Comparison of ENCODE assay signal across 21 mouse cellular contexts in the genomic region with DNA sequence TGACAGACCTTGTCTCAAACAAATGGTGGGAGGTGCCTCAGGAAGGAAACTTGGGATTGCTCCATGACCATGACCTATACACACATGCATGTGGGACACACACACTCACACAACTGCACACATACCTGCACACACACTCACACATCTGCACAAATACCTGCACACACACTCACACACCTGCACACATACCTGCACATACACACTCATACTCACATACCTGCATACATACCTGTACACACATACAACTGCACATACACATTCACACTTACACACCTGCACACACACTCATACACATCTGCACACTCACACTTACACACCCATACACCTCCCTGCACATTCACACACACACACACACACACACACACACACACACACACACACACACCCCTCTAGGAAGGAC. TPM values are rescaled to one million over a fixed set of nuclear protein-coding genes. Genes with fewer than 3 reads are reported as not detected.
DNase-seq lines count a peak whose midpoint lies in the region; ATAC-seq lines count a peak whose summit lies in the region.
"Had no signal": no experiment of that assay in that cellular context is flagged by ENCODE, and none has a peak within 500 bp of the region (broad histone marks: within the 10 kb centered on the region; RNA-seq: fewer than 3 reads in every experiment).

No protein-coding gene starts in this region.

- no peaks in the 10 kb centered on the region for H3K36me3 ChIP-seq in forebrain, embryonic 11.5 days (ENCODE audit: control insufficient read depth, insufficient read depth, low read length)
- no peaks in the 10 kb centered on the region for H3K36me3 ChIP-seq in forebrain, embryonic 10.5 days (replicated peaks)
- no peaks in the 10 kb centered on the region for H3K36me3 ChIP-seq in kidney, embryonic 16.5 days (ENCODE audit: insufficient read depth, low read length)
- no peaks in the 10 kb centered on the region for H3K36me3 ChIP-seq in midbrain, embryonic 12.5 days
- H3K36me3 ChIP-seq in midbrain, embryonic 13.5 days = no peaks in the 10 kb centered on the region
- H3K36me3 ChIP-seq in neural tube, embryonic 12.5 days = no peaks in the 10 kb centered on the region
- H3K36me3 ChIP-seq: forebrain, embryonic 12.5 days; forebrain, embryonic 15.5 days; hindbrain, embryonic 10.5 days; hindbrain, embryonic 15.5 days had no signal

- no peak overlapping the region for H3K4me2 ChIP-seq in forebrain, embryonic 11.5 days (ENCODE audit: low read depth, low read length, severe bottlenecking)
- no peak overlapping the region for H3K4me2 ChIP-seq in kidney, embryonic 16.5 days (replicated peaks; ENCODE audit: low read depth, low read length)
- H3K4me2 ChIP-seq in midbrain, embryonic 12.5 days (replicated peaks) = no peak overlapping the region
- no peak overlapping the region for H3K4me2 ChIP-seq in midbrain, embryonic 13.5 days (replicated peaks)
- no peak overlapping the region for H3K4me2 ChIP-seq in neural tube, embryonic 12.5 days (replicated peaks)
- H3K4me2 ChIP-seq: forebrain, embryonic 12.5 days; forebrain, embryonic 15.5 days; heart, embryonic 11.5 days; hindbrain, embryonic 15.5 days had no signal

- H3K4me3 ChIP-seq in forebrain, embryonic 11.5 days (ENCODE audit: low read depth, low read length) = no peak overlapping the region
- H3K4me3 ChIP-seq in forebrain, embryonic 10.5 days = no peak overlapping the region
- no peak overlapping the region for H3K4me3 ChIP-seq in kidney, embryonic 16.5 days (ENCODE audit: low read length)
- H3K4me3 ChIP-seq in midbrain, embryonic 12.5 days = no peak overlapping the region
- no peak overlapping the region for H3K4me3 ChIP-seq in midbrain, embryonic 13.5 days (replicated peaks)
- no peak overlapping the region for H3K4me3 ChIP-seq in neural tube, embryonic 12.5 days
- H3K4me3 ChIP-seq: forebrain, embryonic 12.5 days; forebrain, embryonic 15.5 days; hindbrain, embryonic 10.5 days; hindbrain, embryonic 15.5 days had no signal

- no peaks in the 10 kb centered on the region for H3K27me3 ChIP-seq in forebrain, embryonic 11.5 days (ENCODE audit: control insufficient read depth, insufficient read depth, low read length)
- H3K27me3 ChIP-seq in forebrain, embryonic 10.5 days (ENCODE audit: poor library complexity, severe bottlenecking) = no peaks in the 10 kb centered on the region
- H3K27me3 ChIP-seq in kidney, embryonic 16.5 days (ENCODE audit: insufficient read depth, low read length) = no peaks in the 10 kb centered on the region
- H3K27me3 ChIP-seq in midbrain, embryonic 12.5 days = no peaks in the 10 kb centered on the region
- H3K27me3 ChIP-seq in midbrain, embryonic 13.5 days = no peaks in the 10 kb centered on the region
- H3K27me3 ChIP-seq in neural tube, embryonic 12.5 days (replicated peaks) = no peaks in the 10 kb centered on the region
- H3K27me3 ChIP-seq: forebrain, embryonic 12.5 days; forebrain, embryonic 15.5 days; Patski had no signal

- no peaks in the 10 kb centered on the region for H3K4me1 ChIP-seq in forebrain, embryonic 11.5 days (replicated peaks; ENCODE audit: control insufficient read depth, insufficient read depth, low read length)
- H3K4me1 ChIP-seq in forebrain, embryonic 10.5 days = peaks cover 4% of the 10 kb centered on the region; the same call in 1 of the 2 replicates
- H3K4me1 ChIP-seq in kidney, embryonic 16.5 days (ENCODE audit: insufficient read depth, low read length) = peaks cover 6% of the 10 kb centered on the region; the same call in 1 of the 2 replicates
- H3K4me1 ChIP-seq in midbrain, embryonic 12.5 days = no peaks in the 10 kb centered on the region
- H3K4me1 ChIP-seq in midbrain, embryonic 13.5 days (replicated peaks) = no peaks in the 10 kb centered on the region
- no peaks in the 10 kb centered on the region for H3K4me1 ChIP-seq in neural tube, embryonic 12.5 days
- H3K4me1 ChIP-seq: forebrain, embryonic 12.5 days; forebrain, embryonic 15.5 days; hindbrain, embryonic 15.5 days had no signal

- H3K27ac ChIP-seq in forebrain, embryonic 11.5 days (ENCODE audit: low read depth, low read length) = no peak overlapping the region
- no peak overlapping the region for H3K27ac ChIP-seq in forebrain, embryonic 10.5 days
- H3K27ac ChIP-seq in kidney, embryonic 16.5 days (ENCODE audit: low read length) = no peak overlapping the region
- no peak overlapping the region for H3K27ac ChIP-seq in midbrain, embryonic 12.5 days (replicated peaks)
- no peak overlapping the region for H3K27ac ChIP-seq in midbrain, embryonic 13.5 days
- no peak overlapping the region for H3K27ac ChIP-seq in neural tube, embryonic 12.5 days
- H3K27ac ChIP-seq: forebrain, embryonic 12.5 days; forebrain, embryonic 15.5 days; hindbrain, embryonic 10.5 days; hindbrain, embryonic 15.5 days had no signal

- 0 out of 2 replicates have a peak, but pooled peaks have one; percentile 58 for ATAC-seq in forebrain, embryonic 11.5 days (replicated peaks; ENCODE audit: low FRiP score)
- 0 out of 2 replicates have a peak, but pooled peaks have one; percentile 5 for ATAC-seq in kidney, embryonic 16.5 days (ENCODE audit: low FRiP score, low TSS enrichment)
- 0 out of 2 replicates have a peak, but pooled peaks have one; percentile 19 for ATAC-seq in midbrain, embryonic 12.5 days (ENCODE audit: low FRiP score, low read depth)
- ATAC-seq in midbrain, embryonic 13.5 days = no peak
- ATAC-seq in neural tube, embryonic 12.5 days (ENCODE audit: low FRiP score, low read depth) = 0 out of 2 replicates have a peak, but pooled peaks have one; percentile 18
- ATAC-seq: forebrain, embryonic 15.5 days; Patski had no signal

- H3K9me3 ChIP-seq in forebrain, embryonic 11.5 days (ENCODE audit: control insufficient read depth, low read length) = no peaks in the 10 kb centered on the region
- no peaks in the 10 kb centered on the region for H3K9me3 ChIP-seq in forebrain, embryonic 10.5 days
- H3K9me3 ChIP-seq in kidney, embryonic 16.5 days (ENCODE audit: low read length) = no peaks in the 10 kb centered on the region
- no peaks in the 10 kb centered on the region for H3K9me3 ChIP-seq in midbrain, embryonic 12.5 days
- no peaks in the 10 kb centered on the region for H3K9me3 ChIP-seq in midbrain, embryonic 13.5 days
- H3K9me3 ChIP-seq in neural tube, embryonic 12.5 days = no peaks in the 10 kb centered on the region
- H3K9me3 ChIP-seq: forebrain, embryonic 12.5 days; forebrain, embryonic 15.5 days; hindbrain, embryonic 10.5 days; hindbrain, embryonic 15.5 days had no signal

- no peak for DNase-seq in forebrain, embryonic 11.5 days (ENCODE audit: low spot score)
- no peak for DNase-seq in forebrain, embryonic 10.5 days (ENCODE audit: extremely low spot score, low spot score)
- DNase-seq in kidney, postnatal 10 days = no peak
- no peak for DNase-seq in neural tube, embryonic 10.5 days (ENCODE audit: extremely low spot score, low spot score)
- DNase-seq: adrenal gland, postnatal 10 days; adrenal gland, postnatal 36 days; cerebellum, adult 18-20 months; cerebellum, adult 9-10 months; cerebellum, postnatal 14 days; gastrocnemius, postnatal 25 days; heart, postnatal 36 days had no signal

- H3K9ac ChIP-seq in forebrain, embryonic 11.5 days (ENCODE audit: low read length) = no peak overlapping the region
- H3K9ac ChIP-seq in kidney, embryonic 16.5 days (replicated peaks; ENCODE audit: low read length) = no peak overlapping the region
- no peak overlapping the region for H3K9ac ChIP-seq in midbrain, embryonic 12.5 days (replicated peaks)
- no peak overlapping the region for H3K9ac ChIP-seq in midbrain, embryonic 13.5 days (replicated peaks)
- H3K9ac ChIP-seq in neural tube, embryonic 12.5 days = no peak overlapping the region
- H3K9ac ChIP-seq: forebrain, embryonic 12.5 days; forebrain, embryonic 15.5 days; hindbrain, embryonic 15.5 days had no signal

RNA-seq across cellular contexts. Expression of gene Cdh6, which starts 20.6 kb away (rescaled TPM):
- 12.8 and 14.7 TPM in 2 replicates for polyA plus RNA-seq in forebrain, embryonic 11.5 days (2014; fragmentation: Nextera tagmentation; extraction: Ambion mirVana)
- polyA plus RNA-seq in forebrain, embryonic 10.5 days (2016; fragmentation: Nextera tagmentation; extraction: Ambion mirVana) = 13.6 and 16.8 TPM in 2 replicates
- polyA plus RNA-seq in kidney, embryonic 16.5 days (2015; fragmentation: Nextera tagmentation; extraction: Ambion mirVana) = 33.8 and 34.8 TPM in 2 replicates
- 7.0 and 9.4 TPM in 2 replicates for polyA plus RNA-seq in midbrain, embryonic 12.5 days (2016; fragmentation: Nextera tagmentation; extraction: Ambion mirVana)
- 8.7 and 10.2 TPM in 2 replicates for polyA plus RNA-seq in midbrain, embryonic 13.5 days (2015; fragmentation: Nextera tagmentation; extraction: Ambion mirVana)
- polyA plus RNA-seq in neural tube, embryonic 12.5 days (2016; fragmentation: Nextera tagmentation; extraction: Ambion mirVana) = 16.6 and 17.5 TPM in 2 replicates
